Mouse (Mus musculus): ENCODE results near the gene Pycr2. TPM values are rescaled to one million over a fixed set of nuclear protein-coding genes. Genes with fewer than 3 reads are reported as not detected.

Pycr2 gene
- total RNA-seq (2014; fragmentation: Nextera tagmentation): 22.7 and 24.8 TPM in 2 replicates
- total RNA-seq (2017): 23.2 and 26.4 TPM in 2 replicates
- 122 and 154 TPM in 2 replicates for polyA plus RNA-seq (2012)

DNA sequence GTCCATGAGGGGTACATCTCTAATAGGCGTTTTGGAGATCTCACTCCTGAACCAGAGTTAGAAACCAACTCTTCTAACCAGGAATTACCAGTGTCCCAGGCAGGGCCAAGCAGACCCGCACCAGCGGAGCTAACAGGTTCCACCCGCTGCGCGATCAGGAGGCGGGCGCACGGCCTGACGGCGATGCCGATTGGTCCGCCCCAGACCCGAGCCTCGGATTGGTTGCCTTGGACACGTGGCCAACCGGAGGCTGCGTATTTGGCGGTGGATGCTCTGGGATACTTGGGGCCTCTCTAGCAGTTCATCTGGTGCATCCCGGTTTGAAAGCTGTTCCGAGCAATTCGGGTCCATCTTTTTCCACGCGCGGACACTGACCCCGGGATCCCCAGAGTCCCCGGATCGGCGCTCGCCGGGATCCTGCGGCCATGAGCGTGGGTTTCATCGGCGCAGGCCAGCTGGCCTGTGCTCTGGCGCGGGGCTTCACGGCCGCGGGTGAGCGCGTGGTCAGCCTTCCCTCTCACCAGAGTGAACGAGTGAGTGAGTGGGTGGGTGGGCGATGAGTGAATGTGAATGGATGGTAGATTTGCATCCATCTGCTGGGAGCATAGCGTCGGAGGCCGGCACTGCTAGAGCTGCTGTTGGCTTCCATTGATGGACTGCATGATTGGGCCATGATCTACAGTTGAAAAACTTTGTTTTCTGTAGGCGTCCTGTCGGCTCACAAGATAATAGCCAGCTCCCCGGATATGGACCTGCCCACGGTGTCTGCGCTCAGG is at the start of gene Pycr2:
Gene Pycr2, plus strand, starts transcription at position 255 of the 776 bp plus-strand sequence.
- H3K4me1 ChIP-seq (ENCODE audit: insufficient read depth, low read depth, low read length): peaks cover 66% of the 10 kb centered on the region
- 0 out of 2 replicates have a peak, but pooled peaks cover 2% of the 10 kb centered on the region for H3K27me3 ChIP-seq (ENCODE audit: insufficient read depth, low read length)
- no peaks in the 10 kb centered on the region for H3K9me3 ChIP-seq (replicated peaks)
- peak; percentile 58 for ATAC-seq (ENCODE audit: extremely low read depth, insufficient number of reproducible peaks, low FRiP score, poor library complexity, severe bottlenecking)
- peaks cover 40% of the 10 kb centered on the region for H3K36me3 ChIP-seq (replicated peaks)
- no peak for TF ChIP-seq TAL1 (conservative IDR thresholded peaks at IDR 0.05; ENCODE audit: low read depth, low read length)
- TF ChIP-seq CTCF (IDR thresholded peaks at IDR 0.05; ENCODE audit: low read depth, low read length): no peak
- TF ChIP-seq POLR2AphosphoS5 (IDR thresholded peaks at IDR 0.05; ENCODE audit: insufficient replicate concordance, low read depth, low read length): 0 out of 2 replicates have a peak, but pooled peaks have one; percentile 50
- no peak for TF ChIP-seq GATA2 (IDR thresholded peaks at IDR 0.05; ENCODE audit: borderline replicate concordance, low read depth, low read length)
- TF ChIP-seq GATA1 (IDR thresholded peaks at IDR 0.05; ENCODE audit: borderline replicate concordance, low read length): no peak
- peak within 1 kb of the TSS; percentile 94 for H3K4me3 ChIP-seq (ENCODE audit: low read depth, low read length)
- DNase-seq (ENCODE audit: low spot score): peak; percentile 98

DNA sequence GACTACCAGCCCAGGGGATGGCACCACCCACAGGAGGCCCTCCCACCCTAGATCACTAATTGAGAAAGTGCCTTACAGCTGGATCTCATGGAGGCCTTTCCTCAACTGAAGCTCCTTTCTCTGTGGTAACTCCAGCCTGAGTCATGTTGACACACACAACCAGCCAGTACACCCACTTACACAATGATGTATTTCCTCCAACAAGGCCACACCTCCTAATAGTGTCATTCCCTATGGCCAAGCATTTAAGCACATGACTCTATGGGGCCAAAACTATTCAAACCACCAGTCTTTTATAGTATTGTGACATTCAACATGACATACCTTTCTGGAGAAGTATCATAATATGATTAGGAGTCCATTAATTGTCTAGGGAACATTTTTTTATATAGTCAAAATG is 45.3 kb upstream of the Pycr2 start:
- TF ChIP-seq POLR2AphosphoS5 (IDR thresholded peaks at IDR 0.05; ENCODE audit: insufficient replicate concordance, low read depth, low read length) (no peak), GATA1 (IDR thresholded peaks at IDR 0.05; ENCODE audit: borderline replicate concordance, low read length) (no peak), CTCF (IDR thresholded peaks at IDR 0.05; ENCODE audit: low read depth, low read length) (no peak), TAL1 (conservative IDR thresholded peaks at IDR 0.05; ENCODE audit: low read depth, low read length) (no peak), GATA2 (IDR thresholded peaks at IDR 0.05; ENCODE audit: borderline replicate concordance, low read depth, low read length) (no peak)
- no peaks in the 10 kb centered on the region for H3K27me3 ChIP-seq (ENCODE audit: insufficient read depth, low read length)
- peaks cover 46% of the 10 kb centered on the region for H3K4me1 ChIP-seq (ENCODE audit: insufficient read depth, low read depth, low read length)
- no peak overlapping the region for H3K4me3 ChIP-seq (ENCODE audit: low read depth, low read length)
- no peak for DNase-seq (ENCODE audit: low spot score)
- peaks cover 94% of the 10 kb centered on the region for H3K36me3 ChIP-seq (replicated peaks)
- no peaks in the 10 kb centered on the region for H3K9me3 ChIP-seq (replicated peaks)
- ATAC-seq (ENCODE audit: extremely low read depth, insufficient number of reproducible peaks, low FRiP score, poor library complexity, severe bottlenecking): no peak

DNA sequence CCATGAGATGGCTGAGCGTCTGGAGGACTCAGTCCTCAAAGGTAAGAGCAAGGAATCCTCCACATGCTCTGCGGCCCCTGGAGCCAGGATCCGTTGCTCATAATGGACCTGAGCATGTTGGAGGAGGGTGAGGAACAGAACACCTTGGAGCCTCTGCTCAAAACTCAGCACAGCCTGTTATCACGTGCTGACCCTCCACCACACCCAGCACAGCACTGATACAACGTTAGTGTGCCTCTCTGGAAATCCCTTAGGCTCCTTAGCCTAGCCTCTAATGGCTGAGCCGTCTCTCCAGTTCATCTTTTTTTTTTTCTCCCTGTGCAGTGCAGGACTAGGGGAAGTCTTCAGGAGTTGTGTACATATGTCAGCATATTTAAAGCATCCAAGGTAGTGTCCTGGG is 44.1 kb upstream of the Pycr2 start:
- Histone ChIP-seq H3K27me3 (ENCODE audit: insufficient read depth, low read length) (no peaks in the 10 kb centered on the region), H3K4me1 (ENCODE audit: insufficient read depth, low read depth, low read length) (peaks cover 48% of the 10 kb centered on the region), H3K4me3 (ENCODE audit: low read depth, low read length) (no peak overlapping the region), H3K9me3 (replicated peaks) (no peaks in the 10 kb centered on the region), H3K36me3 (replicated peaks) (peaks cover 99% of the 10 kb centered on the region)
- ATAC-seq (ENCODE audit: extremely low read depth, insufficient number of reproducible peaks, low FRiP score, poor library complexity, severe bottlenecking) (no peak), DNase-seq (ENCODE audit: low spot score) (no peak)
- TF ChIP-seq POLR2AphosphoS5 (IDR thresholded peaks at IDR 0.05; ENCODE audit: insufficient replicate concordance, low read depth, low read length): no peak
- TF ChIP-seq GATA1 (IDR thresholded peaks at IDR 0.05; ENCODE audit: borderline replicate concordance, low read length): no peak
- TF ChIP-seq TAL1 (conservative IDR thresholded peaks at IDR 0.05; ENCODE audit: low read depth, low read length): no peak
- TF ChIP-seq GATA2 (IDR thresholded peaks at IDR 0.05; ENCODE audit: borderline replicate concordance, low read depth, low read length): no peak
- TF ChIP-seq CTCF (IDR thresholded peaks at IDR 0.05; ENCODE audit: low read depth, low read length): no peak

DNA sequence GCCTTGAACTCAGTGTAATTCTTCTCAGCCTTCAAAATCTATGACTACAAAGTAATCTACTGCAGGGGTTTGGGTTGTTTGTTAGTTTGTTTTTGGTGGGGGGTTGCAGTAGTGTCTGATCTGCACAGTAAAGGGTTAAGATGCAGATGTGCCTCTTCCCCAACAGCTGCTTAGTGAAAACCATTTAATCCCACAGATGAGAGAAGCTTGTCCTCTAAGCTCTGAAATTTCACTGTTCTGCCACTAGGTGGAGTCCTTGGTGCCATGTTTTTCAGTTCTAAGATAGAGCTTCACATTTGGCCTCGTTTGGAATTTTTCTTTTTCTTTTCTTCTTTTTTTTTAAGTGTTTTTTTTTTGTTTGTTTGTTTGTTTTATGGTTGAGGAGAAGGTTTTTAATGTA is 40.5 kb upstream of the Pycr2 start:
- peak; percentile 43 for DNase-seq (ENCODE audit: low spot score)
- Histone ChIP-seq H3K4me1 (ENCODE audit: insufficient read depth, low read depth, low read length) (peaks cover 35% of the 10 kb centered on the region), H3K4me3 (ENCODE audit: low read depth, low read length) (no peak overlapping the region), H3K27me3 (ENCODE audit: insufficient read depth, low read length) (no peaks in the 10 kb centered on the region), H3K36me3 (replicated peaks) (peaks cover 99% of the 10 kb centered on the region), H3K9me3 (replicated peaks) (no peaks in the 10 kb centered on the region)
- 0 out of 2 replicates have a peak, but pooled peaks have one; percentile 28 for ATAC-seq (ENCODE audit: extremely low read depth, insufficient number of reproducible peaks, low FRiP score, poor library complexity, severe bottlenecking)
- TF ChIP-seq TAL1 (conservative IDR thresholded peaks at IDR 0.05; ENCODE audit: low read depth, low read length) (no peak), POLR2AphosphoS5 (IDR thresholded peaks at IDR 0.05; ENCODE audit: insufficient replicate concordance, low read depth, low read length) (no peak), CTCF (IDR thresholded peaks at IDR 0.05; ENCODE audit: low read depth, low read length) (peak; percentile 62; the same call in 1 of the 2 replicates)

DNA sequence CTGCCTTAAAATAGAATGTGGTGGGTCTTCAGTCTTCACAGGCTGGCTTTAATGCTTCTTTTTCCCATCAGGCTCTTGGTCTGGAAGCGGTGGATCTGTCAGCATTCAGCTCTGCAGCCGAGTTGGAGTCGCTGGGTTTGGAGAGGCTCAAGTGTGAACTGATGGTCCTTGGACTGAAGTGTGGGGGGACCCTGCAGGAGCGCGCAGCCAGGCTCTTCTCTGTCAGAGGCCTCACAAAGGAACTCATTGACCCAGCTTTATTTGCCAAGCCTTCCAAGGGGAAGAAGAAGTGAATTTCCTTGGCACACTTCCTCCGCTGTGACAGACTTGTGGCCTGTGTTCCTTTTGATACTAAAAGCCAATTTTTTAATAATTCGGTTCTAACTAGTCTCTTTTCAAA is 38.1 kb upstream of the Pycr2 start:
- peaks cover 79% of the 10 kb centered on the region for H3K36me3 ChIP-seq (replicated peaks)

DNA sequence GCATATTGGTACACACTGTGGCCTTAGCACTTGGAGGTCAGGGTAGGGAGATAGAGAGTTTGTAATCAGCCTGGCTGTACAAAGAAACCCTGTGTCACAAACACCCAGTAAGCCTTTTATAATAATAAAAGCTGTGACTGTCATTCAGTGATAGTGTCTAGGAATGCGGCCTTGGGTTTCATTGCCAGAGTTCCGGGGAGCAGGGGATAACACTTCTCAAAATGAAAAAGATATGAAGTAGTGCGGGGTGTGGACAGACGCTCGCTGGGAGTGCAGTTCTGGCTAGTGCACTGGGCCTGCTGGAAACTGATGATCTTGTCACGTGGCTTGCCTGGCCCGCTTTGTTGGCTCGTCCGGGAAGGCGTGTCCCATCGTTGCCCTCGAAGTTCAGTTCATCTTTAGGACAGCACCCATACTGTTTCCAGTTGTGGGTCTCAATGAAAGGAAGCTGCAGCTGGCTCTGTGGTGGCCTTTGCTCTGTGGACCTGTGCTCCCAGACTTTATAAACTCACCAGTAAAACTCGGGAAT is 33.9 kb upstream of the Pycr2 start:
- DNase-seq (ENCODE audit: low spot score) (no peak), ATAC-seq (ENCODE audit: extremely low read depth, insufficient number of reproducible peaks, low FRiP score, poor library complexity, severe bottlenecking) (no peak)
- no peak for TF ChIP-seq GATA1 (IDR thresholded peaks at IDR 0.05; ENCODE audit: borderline replicate concordance, low read length)
- no peak for TF ChIP-seq CTCF (IDR thresholded peaks at IDR 0.05; ENCODE audit: low read depth, low read length)
- no peak for TF ChIP-seq POLR2AphosphoS5 (IDR thresholded peaks at IDR 0.05; ENCODE audit: insufficient replicate concordance, low read depth, low read length)
- no peak for TF ChIP-seq TAL1 (conservative IDR thresholded peaks at IDR 0.05; ENCODE audit: low read depth, low read length)
- no peak for TF ChIP-seq GATA2 (IDR thresholded peaks at IDR 0.05; ENCODE audit: borderline replicate concordance, low read depth, low read length)
- peaks cover 9% of the 10 kb centered on the region for H3K27me3 ChIP-seq (ENCODE audit: insufficient read depth, low read length)
- H3K4me1 ChIP-seq (ENCODE audit: insufficient read depth, low read depth, low read length): peaks cover 8% of the 10 kb centered on the region; the same call in 1 of the 2 replicates
- no peak overlapping the region for H3K4me3 ChIP-seq (ENCODE audit: low read depth, low read length)
- H3K36me3 ChIP-seq (replicated peaks): peaks cover 38% of the 10 kb centered on the region
- H3K9me3 ChIP-seq (replicated peaks): no peaks in the 10 kb centered on the region

More for the DNA sequence above, 38.1 kb upstream of the Pycr2 start:
- TF ChIP-seq TAL1 (conservative IDR thresholded peaks at IDR 0.05; ENCODE audit: low read depth, low read length): no peak
- TF ChIP-seq CTCF (IDR thresholded peaks at IDR 0.05; ENCODE audit: low read depth, low read length): no peak
- no peak for TF ChIP-seq POLR2AphosphoS5 (IDR thresholded peaks at IDR 0.05; ENCODE audit: insufficient replicate concordance, low read depth, low read length)
- no peak for TF ChIP-seq GATA1 (IDR thresholded peaks at IDR 0.05; ENCODE audit: borderline replicate concordance, low read length)
- TF ChIP-seq GATA2 (IDR thresholded peaks at IDR 0.05; ENCODE audit: borderline replicate concordance, low read depth, low read length): no peak
- Histone ChIP-seq H3K9me3 (replicated peaks) (no peaks in the 10 kb centered on the region), H3K27me3 (ENCODE audit: insufficient read depth, low read length) (no peaks in the 10 kb centered on the region), H3K4me3 (ENCODE audit: low read depth, low read length) (no peak overlapping the region), H3K4me1 (ENCODE audit: insufficient read depth, low read depth, low read length) (peaks cover 29% of the 10 kb centered on the region)
- ATAC-seq (ENCODE audit: extremely low read depth, insufficient number of reproducible peaks, low FRiP score, poor library complexity, severe bottlenecking) (no peak), DNase-seq (ENCODE audit: low spot score) (no peak)

Measured in G1E (cell line).